Mouse (Mus musculus) ES-CJ7 (cell line): Measurements from ENCODE around the gene Hist2h2ab.
"Not testable (repeated sequence)": the region's sequence is repeated elsewhere in the genome, so short reads cannot be mapped to it uniquely, and the experiment has no call there.

Source experiments
- DNase-seq: peaks from one replicate; pipeline ENCODE4 v3.0.0; 2011; ENCODE audit warnings: low read depth, low spot score

Hist2h2ab gene

DNA sequence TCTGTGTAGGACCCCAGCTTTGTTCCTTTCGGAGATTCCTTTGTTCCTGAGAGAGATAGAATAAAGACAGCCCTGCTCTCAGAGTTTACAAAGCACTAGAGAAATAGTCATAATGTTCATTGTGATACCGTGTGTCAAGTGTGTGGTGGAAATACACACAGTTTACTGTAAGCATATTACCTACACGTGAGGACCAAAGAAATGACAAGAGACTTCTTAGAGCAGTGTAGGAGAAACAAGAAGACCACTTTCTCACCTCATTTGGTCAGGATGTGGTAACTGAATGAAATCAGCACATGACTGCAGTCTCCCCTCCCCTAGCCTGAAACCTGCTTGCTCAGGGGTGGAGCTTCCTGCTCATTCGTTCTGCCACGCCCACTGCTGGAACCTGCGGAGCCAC, 21.5 kb upstream of the Hist2h2ab start:
- DNase-seq: peak; percentile 57

DNA sequence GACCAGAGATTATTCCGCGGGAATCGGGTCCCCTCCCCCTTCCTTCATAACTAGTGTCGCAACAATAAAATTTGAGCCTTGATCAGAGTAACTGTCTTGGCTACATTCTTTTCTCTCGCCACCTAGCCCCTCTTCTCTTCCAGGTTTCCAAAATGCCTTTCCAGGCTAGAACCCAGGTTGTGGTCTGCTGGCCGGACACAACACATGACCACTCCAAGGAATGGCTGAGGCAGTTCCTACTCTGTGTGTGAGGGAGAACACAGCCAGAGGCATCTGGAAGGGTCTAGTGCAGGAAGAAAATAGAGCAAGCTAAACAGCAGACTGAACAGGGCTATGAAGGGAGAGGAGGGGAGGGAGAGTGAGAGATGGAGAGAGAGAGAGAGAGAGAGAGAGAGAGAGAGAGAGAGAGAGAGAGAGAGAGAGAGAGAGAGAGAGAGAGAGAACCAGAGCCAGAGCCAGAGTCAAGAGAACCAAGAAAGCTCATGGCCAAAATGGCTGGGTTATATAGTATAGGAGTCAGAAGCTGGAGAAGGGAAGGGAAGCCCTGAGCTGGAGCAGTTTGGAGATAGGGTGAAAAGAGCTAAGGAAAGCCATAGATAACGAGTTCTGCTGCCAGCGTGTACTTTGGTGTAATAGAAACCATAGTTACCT, 20.9 kb upstream of the Hist2h2ab start:
- not testable (repeated sequence) for DNase-seq

DNA sequence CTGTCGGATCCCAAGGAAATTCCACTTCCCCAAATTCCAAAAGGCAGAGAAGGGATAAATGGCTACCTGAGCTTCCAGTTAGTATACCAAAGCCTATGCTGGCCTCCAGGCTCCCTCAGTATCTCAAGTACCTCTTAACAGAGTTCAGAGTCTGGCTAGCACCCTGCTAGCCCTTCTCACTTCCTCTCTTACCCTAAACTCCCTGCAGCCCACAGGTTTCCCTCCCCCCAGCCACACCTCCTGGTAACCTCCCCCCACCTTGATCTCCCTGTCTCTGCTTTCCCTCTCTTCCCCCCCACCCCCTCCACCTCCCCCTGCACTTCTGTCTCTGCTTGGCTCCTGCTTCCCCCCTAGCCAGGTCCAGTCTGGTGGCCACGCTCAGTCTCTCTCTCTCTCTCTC, 19.9 kb upstream of the Hist2h2ab start:
- DNase-seq: no peak

DNA sequence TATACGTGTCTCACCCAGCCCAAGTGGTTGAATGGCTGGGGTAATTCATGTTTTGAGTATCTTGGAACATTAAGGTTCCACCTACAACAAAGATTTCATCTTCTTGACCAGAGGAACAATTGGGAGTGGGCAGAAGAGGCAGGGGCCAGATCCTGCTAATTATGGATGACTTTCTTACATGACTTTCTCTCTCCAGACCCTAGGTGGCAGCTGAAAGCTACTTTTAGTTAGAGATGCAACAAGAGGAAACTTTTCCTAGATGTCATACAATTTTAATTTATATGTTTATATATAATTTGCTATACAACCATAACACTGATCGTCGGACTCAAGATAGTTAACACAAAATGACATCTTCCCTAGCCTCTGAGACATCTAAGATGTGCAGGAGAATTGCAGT, 11.8 kb upstream of the Hist2h2ab start:
- DNase-seq: no peak

DNA sequence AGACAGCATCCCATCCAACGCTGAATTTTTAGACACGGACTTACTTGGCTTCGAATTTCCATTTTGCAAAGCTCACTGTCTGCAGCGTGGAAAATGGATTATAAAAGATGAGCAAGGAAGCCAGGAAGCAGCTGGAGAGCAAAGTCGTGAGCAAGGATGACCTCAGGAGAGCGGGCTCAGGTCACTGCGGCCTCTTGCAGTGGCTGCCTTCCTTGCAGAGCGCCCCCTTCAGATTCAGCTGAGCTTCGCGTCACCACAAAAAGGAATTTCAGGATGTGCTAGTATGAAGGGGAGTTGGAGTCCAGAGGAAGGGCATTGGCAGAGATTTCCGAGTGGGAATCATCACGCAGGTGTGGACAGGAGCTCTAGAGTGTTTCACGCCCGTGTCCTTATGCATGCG, 10.4 kb upstream of the Hist2h2ab start:
- DNase-seq: peak; percentile 45

DNA sequence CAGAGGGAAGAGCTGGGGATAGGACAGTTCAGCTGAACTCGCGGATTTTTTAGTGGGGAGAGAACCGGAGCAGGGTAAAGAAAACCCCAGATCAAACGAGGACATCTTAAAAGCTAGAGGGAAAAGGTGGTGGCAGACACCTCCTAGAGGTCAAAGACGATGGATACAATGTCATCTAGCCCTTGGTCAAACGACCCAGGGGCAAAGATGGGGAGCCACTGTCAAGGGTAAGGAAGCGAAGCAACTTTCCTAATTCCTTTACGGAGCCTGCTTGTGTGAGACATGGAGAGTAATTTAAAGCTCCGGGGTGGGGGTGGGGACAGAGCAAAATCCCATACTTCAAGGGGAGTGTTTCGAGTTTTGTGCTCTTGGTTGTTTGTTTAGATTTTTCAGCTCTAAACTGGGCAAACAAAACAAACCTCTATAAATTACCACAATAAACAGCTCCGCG, 449 bp upstream of the Hist2h2ab start:
- DNase-seq: peak; percentile 74

DNA sequence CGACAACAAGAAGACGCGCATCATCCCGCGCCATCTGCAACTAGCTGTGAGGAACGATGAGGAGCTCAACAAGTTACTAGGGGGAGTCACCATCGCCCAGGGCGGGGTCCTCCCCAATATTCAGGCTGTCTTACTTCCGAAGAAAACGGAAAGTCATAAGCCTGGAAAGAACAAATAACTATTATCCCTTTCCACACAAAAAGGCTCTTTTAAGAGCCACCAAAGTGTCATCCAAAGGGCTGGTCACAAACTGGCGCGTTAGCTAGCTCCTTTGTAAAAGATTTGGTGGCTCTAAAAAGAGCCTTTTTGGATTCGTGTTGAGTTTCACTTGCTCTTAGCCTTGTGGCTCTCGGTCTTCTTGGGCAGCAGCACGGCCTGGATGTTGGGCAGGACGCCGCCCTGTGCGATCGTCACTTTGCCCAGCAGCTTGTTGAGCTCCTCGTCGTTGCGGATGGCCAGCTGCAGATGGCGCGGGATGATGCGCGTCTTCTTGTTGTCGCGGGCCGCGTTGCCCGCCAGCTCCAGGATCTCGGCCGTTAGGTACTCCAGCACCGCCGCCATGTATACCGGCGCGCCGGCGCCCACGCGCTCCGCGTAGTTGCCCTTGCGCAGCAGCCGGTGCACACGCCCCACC, 583 bp downstream of the Hist2h2ab start:
- peak; percentile 76 for DNase-seq

DNA sequence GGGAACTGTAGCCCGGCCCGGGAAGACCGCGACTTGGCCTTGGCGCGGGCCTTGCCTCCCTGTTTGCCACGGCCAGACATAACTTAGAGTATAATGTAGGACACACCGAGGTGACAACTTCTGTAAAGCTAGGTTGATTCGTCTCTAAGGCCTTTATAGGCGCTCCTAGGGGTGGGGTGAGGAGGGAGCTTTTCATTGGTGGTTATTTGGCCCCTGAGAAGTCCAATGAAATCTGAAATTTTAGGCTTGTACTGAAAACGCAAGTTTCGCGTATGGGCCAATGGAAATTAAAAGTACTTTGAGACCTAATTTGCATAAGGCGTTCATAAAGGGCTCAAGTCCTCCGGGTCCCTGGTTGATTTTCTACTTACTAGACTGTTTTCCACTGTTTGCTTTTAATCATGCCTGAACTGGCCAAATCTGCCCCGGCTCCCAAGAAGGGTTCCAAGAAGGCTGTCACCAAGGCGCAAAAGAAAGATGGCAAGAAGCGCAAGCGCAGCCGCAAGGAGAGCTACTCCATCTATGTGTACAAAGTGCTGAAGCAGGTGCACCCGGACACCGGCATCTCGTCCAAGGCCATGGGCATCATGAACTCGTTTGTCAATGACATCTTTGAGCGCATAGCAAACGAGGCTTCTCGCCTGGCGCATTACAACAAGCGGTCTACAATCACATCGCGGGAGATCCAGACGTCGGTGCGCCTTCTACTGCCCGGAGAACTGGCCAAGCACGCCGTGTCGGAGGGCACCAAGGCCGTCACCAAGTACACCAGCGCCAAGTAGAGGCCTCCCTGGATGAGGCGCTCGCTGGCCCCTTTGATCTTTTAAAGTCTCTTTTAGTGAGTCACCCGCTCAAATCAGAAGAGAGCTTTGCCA, 1.3 kb downstream of the Hist2h2ab start, which contains the start of the genes Hist2h2ac and Hist2h2be:
TSS of gene Hist2h2ac (minus strand) at position 116 of the 875 bp plus-strand sequence.
TSS of gene Hist2h2be (plus strand) at position 355 of the 875 bp plus-strand sequence.
- DNase-seq: peak; percentile 96

DNA sequence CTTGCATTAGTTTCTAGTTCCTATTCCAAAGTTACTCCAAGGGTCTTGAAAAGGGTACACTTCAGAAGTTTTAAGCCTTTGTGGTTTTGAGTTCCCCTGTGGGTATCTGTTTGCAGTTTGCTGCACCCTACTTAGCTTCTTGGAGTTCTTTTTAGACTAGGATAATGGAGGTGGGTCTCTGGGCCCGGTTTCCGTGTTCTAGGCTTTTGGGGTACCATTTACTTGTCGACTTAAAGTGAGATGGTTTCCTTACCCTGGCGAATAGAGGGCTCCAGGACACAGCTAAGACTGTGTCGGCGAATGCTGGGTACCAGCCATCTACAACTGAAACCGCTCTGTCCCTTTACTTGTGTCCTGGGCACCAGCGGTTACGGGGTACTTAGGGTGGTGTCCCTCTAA, 2.0 kb downstream of the Hist2h2ab start:
- no peak for DNase-seq

DNA sequence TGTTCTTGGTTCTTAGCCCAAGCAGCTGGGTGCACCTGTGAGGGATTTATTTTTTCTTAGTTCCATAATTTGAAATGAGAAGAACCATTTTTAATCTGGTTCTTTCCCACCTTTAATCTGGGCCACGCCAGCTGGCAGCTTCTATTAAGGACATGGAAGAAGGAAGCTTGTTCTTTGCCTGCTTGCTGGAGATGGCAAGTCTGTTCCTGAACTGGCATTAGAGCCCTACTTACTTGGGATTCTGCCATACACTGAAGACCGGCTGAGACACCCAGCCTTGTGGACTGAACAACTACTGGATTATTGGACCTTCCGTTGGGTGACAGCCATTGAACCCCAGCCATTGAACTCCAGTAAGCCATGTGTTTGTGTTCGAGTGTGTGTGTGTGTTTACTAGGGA, 3.1 kb downstream of the Hist2h2ab start:
- no peak for DNase-seq

DNA sequence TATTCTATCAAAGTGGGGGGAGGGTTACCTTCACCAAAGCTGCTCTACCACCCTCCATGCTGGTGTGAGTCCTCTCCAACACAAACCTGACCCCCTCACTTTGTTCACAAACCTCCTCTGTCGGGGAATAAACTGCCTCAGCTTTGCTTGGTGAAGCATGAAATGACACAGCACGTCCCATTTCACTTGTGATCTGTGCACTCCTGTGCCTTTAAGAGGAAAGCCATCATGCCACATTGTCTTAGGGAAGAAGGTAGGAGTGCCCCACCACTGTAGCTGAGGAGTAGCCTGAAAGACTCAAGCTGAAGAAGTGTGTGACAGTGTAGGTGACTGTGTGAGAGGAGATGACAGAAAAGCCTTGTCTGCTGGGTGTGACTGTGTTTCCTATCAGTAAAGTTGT, 5.8 kb downstream of the Hist2h2ab start:
- DNase-seq: no peak

DNA sequence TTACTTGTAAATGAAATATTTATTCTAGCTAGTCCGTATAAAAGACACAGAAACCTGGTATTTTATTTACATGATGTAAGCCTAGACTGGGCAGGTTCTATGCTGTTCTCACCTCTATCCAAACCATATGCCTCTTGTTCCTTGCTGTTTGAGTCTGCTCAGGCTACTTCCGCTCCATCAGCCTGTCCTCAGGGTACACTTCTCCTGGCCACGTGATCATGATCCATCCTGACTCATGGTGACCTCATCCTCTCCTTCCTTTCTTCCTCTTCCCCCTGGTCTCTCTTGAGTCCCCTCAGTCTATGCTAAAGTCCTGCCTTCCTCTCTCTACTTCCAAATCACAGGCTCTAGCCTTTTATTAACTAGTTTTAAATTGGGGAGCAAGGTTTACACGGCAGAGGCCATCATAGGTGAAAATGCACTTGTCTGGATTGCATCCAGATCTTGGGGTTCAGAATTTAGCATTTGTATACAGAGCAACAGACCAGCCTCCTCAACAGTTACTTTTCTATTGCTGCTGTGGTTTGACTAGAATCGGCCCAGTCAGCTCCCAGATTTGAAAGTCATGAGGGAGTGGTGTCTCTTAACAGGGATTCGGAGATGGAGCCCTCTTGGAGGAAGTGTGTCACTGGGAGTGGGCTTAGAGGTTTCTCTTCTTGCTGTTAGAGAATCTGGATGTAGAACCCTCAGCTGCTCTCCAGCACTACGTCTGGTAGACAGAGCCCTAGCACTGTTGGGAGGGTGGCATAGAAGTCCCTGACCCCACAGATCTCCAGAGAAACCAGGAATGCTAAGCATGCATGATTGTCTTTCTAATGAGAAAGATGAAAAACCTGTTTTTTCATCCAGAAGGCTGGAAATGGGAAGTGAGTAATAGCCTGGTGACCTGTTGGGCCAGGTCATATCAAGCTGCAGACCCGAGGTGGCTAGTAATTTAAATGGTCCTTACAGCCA, 7.3 kb downstream of the Hist2h2ab start:
- DNase-seq: no peak

DNA sequence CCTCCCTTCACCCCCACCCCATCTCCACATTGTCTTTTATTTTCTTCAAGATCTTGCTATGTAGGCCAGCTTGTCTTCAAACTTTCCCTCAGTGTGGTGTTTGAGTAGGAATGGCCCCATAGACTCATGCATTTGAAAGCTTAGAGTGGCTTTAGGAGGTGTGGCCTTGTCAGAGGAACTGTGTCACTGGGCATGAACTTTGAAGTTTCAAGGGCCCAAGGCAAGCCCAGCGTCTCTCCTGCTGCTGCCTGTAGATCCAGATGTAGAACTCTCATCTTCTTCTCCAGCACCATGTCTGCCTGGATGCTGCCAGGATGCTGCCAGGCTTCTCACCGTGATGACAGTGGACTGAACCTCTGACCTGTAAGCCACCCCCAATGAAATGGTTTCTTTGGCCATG, 9.2 kb downstream of the Hist2h2ab start:
- DNase-seq: no peak

DNA sequence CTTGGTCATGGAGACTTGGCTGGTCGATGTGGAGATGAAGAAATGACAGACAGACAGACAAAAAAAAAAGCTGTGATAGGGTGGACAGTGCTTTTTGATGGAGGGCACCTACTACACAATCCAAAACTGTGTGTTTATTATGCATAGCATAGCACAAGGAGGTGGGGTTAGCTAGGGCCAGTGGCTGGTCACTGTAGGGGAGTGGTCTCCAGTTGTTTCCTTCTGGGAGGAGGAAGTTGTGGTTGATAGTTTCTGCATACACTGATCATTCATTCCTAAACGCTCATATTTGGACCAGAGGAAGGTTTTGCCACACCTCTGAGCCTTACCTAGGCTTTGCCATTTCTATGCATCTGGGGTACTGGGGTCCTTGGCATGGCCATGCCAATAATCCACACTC, 10.7 kb downstream of the Hist2h2ab start:
- DNase-seq: no peak

DNA sequence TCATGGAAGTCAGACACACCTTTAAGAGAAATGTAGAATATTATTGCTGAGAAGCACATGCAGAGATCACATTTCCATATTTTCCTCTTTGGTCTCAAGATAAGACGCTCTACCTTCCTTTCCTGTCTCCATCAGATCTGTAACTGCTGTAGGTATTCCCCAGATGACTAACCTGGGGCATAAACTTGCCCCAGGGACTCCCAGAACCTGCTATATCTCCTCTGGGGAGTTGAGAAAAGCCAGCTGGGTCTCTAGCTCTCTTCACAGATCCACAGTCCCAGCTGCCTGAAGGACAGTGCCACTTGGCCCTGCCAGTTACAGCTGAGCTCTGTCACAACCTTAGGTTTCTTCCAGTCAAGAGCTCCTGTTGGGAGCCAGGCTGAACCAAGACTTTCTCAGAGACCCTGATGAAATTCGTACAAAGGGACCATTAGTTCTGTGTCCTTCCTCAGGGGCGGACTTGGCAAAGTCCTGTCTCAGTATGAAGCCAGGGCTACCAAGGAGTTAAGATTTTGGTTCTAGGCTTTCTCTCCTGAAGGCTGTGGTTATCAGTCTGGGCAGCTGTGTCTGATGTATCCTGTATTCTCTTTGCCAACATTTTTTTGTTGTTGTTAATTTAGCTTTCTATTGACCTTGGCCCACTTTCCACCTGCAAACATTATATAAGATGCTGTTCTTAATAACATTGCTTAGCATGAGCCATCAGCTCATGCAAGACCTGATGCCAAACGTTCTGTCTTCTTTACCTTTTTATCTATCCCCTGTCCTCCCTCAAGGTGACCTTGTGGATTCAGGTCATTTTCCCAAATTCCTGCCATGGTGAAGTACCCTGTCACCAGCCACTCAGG, 11.5 kb downstream of the Hist2h2ab start:
- DNase-seq: no peak

DNA sequence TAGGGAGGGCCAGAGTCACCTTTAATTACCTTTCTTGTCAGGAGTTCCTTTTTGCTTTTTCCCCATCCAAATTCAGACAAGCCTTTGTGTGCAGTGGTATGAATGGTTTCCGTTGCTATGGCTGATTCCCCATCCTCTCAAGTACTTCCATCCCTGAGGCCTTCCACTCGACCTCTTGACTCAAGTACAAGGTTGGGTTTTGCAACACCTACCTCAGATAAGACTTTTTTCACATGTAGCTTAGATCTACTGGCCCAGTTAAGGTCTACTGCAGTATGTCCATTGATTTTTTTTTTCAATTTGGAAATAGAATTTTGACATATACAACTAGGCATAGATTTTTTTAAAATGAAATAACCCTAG, 12.1 kb downstream of the Hist2h2ab start:
- no peak for DNase-seq

DNA sequence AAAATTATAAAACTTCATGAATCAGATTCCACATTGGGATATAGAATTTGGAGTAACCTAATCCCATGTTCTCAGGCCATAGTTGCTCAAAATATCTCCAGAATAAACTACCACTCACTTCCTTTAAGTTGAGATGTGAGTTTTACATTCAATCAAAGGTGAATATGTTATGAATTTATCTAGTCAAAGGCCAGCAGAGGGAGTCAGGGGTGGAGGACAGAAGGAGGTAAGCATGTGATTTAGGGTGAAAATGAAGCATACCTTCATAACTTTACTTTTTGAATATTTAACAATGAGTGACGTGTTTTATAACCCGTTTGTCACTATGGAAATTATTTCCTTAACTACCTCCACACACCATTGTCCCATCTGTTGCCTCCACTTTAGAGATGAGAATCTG, 15.2 kb downstream of the Hist2h2ab start:
- no peak for DNase-seq

DNA sequence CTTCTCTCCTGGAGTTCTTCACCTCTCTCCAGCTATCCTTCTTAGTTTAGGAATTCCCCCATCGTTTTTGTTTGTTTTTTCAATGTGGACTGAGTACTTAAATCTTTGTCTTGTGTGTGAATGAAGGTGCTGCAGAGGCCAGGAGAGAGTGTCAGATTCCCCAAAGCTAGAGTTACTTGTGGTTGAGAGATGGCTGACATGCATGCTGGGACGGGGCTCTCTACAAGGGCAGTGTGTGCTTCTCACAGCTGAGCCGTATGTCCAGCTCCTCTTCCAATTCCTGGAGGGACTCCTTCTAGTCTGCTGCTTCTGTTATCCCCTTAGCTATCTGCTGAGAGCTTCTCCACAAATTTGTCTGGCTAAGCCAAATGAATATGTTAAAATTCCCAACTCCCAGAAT, 16.2 kb downstream of the Hist2h2ab start:
- no peak for DNase-seq

DNA sequence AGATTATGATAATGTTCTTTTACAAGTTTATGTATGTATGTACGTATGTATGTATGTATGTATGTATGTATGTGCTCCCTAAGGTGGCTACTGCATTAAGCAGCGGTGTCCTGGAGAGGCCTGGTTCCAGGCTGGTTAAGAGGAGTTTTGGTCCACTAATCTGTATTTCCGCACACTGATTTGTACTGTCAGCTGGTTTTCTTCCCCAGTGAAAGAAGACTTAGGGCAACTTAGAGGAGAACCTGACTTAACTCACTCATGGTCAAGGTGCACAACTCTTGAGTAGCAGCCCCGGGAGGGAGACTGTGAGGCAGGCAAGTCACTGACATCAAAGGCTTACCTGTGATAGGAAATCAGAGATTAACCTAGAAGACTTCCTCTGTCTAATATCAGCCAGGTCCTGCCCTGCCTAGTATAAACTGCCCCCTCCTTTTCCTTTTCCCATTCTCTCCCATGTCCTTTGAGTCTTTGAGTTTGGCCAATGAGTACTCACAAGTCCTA, 17.2 kb downstream of the Hist2h2ab start:
- DNase-seq: no peak

DNA sequence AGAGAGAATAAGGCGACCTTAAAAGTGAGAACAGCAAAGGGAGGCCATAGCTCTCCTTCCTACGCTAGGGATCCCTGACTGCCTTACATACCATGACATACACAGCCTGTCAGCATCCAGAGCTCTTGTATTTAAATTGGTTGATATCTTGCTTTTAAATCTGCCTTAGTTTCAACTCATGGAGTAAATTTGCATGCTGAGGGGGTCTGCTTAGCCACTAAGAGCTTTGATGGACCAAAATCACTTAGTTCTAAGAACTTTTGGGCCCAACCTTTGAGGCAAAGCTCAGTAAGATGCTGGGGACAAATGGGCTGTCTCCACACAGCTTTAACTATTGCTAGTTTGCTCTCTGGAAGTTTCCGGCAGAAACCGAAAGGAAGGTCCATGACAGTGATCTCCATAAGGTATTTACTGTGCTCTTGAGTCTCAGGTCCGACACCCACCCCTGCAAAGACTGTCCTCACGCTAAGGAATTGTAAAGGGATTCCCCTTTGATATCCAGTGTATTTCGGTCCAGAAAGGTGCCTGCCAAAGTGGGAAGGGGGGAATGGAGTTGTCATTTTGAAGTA, 17.8 kb downstream of the Hist2h2ab start:
- peak; percentile 49 for DNase-seq
